Mouse (Mus musculus) midbrain, embryonic 14.5 days (tissue): ENCODE results near the gene Slc9b1. TPM values are rescaled to one million over a fixed set of nuclear protein-coding genes. Genes with fewer than 3 reads are reported as not detected.

Source experiments
- ATAC-seq: fragments of 200-750 bp; cut with Nextera tagmentation; 2 replicates; pipeline ENCODE4 v1.8.0; 2017; ENCODE audit warnings: moderate number of reproducible peaks, moderate library complexity; ENCODE audit not compliant: low FRiP score, low TSS enrichment
- DNase-seq: peaks from one replicate; pipeline ENCODE4 v3.0.0-alpha.2; 2015
- H3K27ac ChIP-seq: fragments of 300-500 bp; sonication (generic); replicated peaks from 2 replicates; pipeline ENCODE4 v1.5.1; 2014; ENCODE audit warnings: mild to moderate bottlenecking, low read depth, low read length, moderate library complexity
- H3K27me3 ChIP-seq: fragments of 300-500 bp; sonication (generic); 2 replicates; pipeline ENCODE4 v1.6.1; 2014; ENCODE audit warnings: low read length, control low read depth, mixed read lengths; ENCODE audit not compliant: control insufficient read depth, insufficient read depth
- H3K36me3 ChIP-seq: fragments of 300-500 bp; sonication (generic); 2 replicates; pipeline ENCODE4 v1.6.1; 2014; ENCODE audit warnings: low read length, control low read depth; ENCODE audit not compliant: control insufficient read depth, insufficient read depth
- H3K4me1 ChIP-seq: fragments of 300-500 bp; sonication (generic); 2 replicates; pipeline ENCODE4 v1.6.1; 2014; ENCODE audit warnings: mild to moderate bottlenecking, antibody characterized with exemption, low read length, control low read depth; ENCODE audit not compliant: control insufficient read depth, insufficient read depth
- H3K4me2 ChIP-seq: fragments of 300-500 bp; sonication (generic); 2 replicates; pipeline ENCODE4 v1.6.1; 2014; ENCODE audit warnings: mild to moderate bottlenecking, low read length, moderate library complexity
- H3K4me3 ChIP-seq: fragments of 300-500 bp; sonication (generic); replicated peaks from 2 replicates; pipeline ENCODE4 v1.5.1; 2014; ENCODE audit warnings: low read depth, low read length
- H3K9ac ChIP-seq: fragments of 300-500 bp; sonication (generic); replicated peaks from 2 replicates; pipeline ENCODE4 v1.6.1; 2014; ENCODE audit warnings: mild to moderate bottlenecking, low read length, moderate library complexity
- H3K9me3 ChIP-seq: fragments of 300-500 bp; sonication (generic); 2 replicates; pipeline ENCODE4 v1.6.1; 2016; ENCODE audit warnings: low read length, control low read depth, mixed read lengths; ENCODE audit not compliant: control insufficient read depth
- WGBS: fragments of 180-500 bp; shearing (Covaris S2); extraction: QIAGEN DNeasy Blood & Tissue Kit; methylation state at CpG from one replicate; pipeline ENCODE4 v1.1.7; 2014; 5-methylcytosine and 5-hydroxymethylcytosine counted together
- polyA plus RNA-seq: library from polyadenylated mRNA; unstranded; fragments of >200 nt; fragmentation: Nextera tagmentation; extraction: Ambion mirVana; gene quantifications from 2 replicates; pipeline ENCODE4 v1.2.1, GENCODE M21; 2014

Slc9b1 gene
- polyA plus RNA-seq, 1 experiment from 2014 or later: not detected

GRCm38 (mm10) chr3:135349022-135349421 is 1.2 kb downstream of the Slc9b1 start:
- no peaks in the 10 kb centered on the region for H3K27me3 ChIP-seq
- no peaks in the 10 kb centered on the region for H3K4me1 ChIP-seq
- no peak overlapping the region for H3K4me2 ChIP-seq
- H3K9me3 ChIP-seq: no peaks in the 10 kb centered on the region
- H3K9ac ChIP-seq: no peak overlapping the region
- H3K4me3 ChIP-seq: no peak overlapping the region
- no peaks in the 10 kb centered on the region for H3K36me3 ChIP-seq
- ATAC-seq: no peak
- no peak for DNase-seq
- no peak overlapping the region for H3K27ac ChIP-seq

- H3K4me1 ChIP-seq: no peaks in the 10 kb centered on the region
- no peaks in the 10 kb centered on the region for H3K36me3 ChIP-seq
- H3K4me2 ChIP-seq: no peak overlapping the region
- H3K9ac ChIP-seq: no peak overlapping the region
- no peaks in the 10 kb centered on the region for H3K9me3 ChIP-seq
- H3K4me3 ChIP-seq: no peak overlapping the region
- DNase-seq: no peak
- WGBS: 91% methylated on average over 3 of the region's 3 CpGs
- no peak for ATAC-seq
- no peaks in the 10 kb centered on the region for H3K27me3 ChIP-seq
- H3K27ac ChIP-seq: no peak overlapping the region
Measured at GRCm38 (mm10) chr3:135351857-135352256, 4.0 kb downstream of the Slc9b1 start.

- Histone ChIP-seq H3K9ac (no peak overlapping the region), H3K4me1 (no peaks in the 10 kb centered on the region), H3K4me3 (no peak overlapping the region), H3K36me3 (no peaks in the 10 kb centered on the region), H3K9me3 (no peaks in the 10 kb centered on the region), H3K4me2 (no peak overlapping the region), H3K27ac (no peak overlapping the region), H3K27me3 (no peaks in the 10 kb centered on the region)
- no peak for DNase-seq
- WGBS: 92% methylated on average over 4 of the region's 4 CpGs
- ATAC-seq: no peak
Measured at GRCm38 (mm10) chr3:135357394-135357793, 9.6 kb downstream of the Slc9b1 start.

- H3K9ac ChIP-seq: no peak overlapping the region
- no peaks in the 10 kb centered on the region for H3K36me3 ChIP-seq
- H3K4me3 ChIP-seq: no peak overlapping the region
- WGBS: 86% methylated on average over 3 of the region's 3 CpGs
- DNase-seq (no peak), ATAC-seq (no peak)
- H3K27ac ChIP-seq: no peak overlapping the region
- H3K27me3 ChIP-seq: no peaks in the 10 kb centered on the region
- H3K4me2 ChIP-seq: no peak overlapping the region
- no peaks in the 10 kb centered on the region for H3K4me1 ChIP-seq
- H3K9me3 ChIP-seq: no peaks in the 10 kb centered on the region
Measured at GRCm38 (mm10) chr3:135375836-135376235, 28.0 kb downstream of the Slc9b1 start.

- Histone ChIP-seq H3K36me3 (no peaks in the 10 kb centered on the region), H3K4me1 (no peaks in the 10 kb centered on the region), H3K27me3 (no peaks in the 10 kb centered on the region), H3K27ac (no peak overlapping the region), H3K4me3 (no peak overlapping the region), H3K9ac (no peak overlapping the region), H3K4me2 (no peak overlapping the region), H3K9me3 (no peaks in the 10 kb centered on the region)
- 90% methylated on average over 10 of the region's 10 CpGs for WGBS
- ATAC-seq (no peak), DNase-seq (no peak)
Measured at GRCm38 (mm10) chr3:135377445-135377844, 29.6 kb downstream of the Slc9b1 start.

GRCm38 (mm10) chr3:135379868-135380267 is 32.0 kb downstream of the Slc9b1 start:
- 94% methylated on average over 4 of the region's 4 CpGs for WGBS
- H3K9me3 ChIP-seq: no peaks in the 10 kb centered on the region
- no peaks in the 10 kb centered on the region for H3K27me3 ChIP-seq
- H3K4me2 ChIP-seq: no peak overlapping the region
- DNase-seq: no peak
- H3K4me3 ChIP-seq: no peak overlapping the region
- no peak for ATAC-seq
- H3K27ac ChIP-seq: no peak overlapping the region
- H3K36me3 ChIP-seq: no peaks in the 10 kb centered on the region
- H3K9ac ChIP-seq: no peak overlapping the region
- no peaks in the 10 kb centered on the region for H3K4me1 ChIP-seq

- H3K9me3 ChIP-seq: no peaks in the 10 kb centered on the region
- no peak overlapping the region for H3K27ac ChIP-seq
- H3K4me1 ChIP-seq: no peaks in the 10 kb centered on the region
- no peak for DNase-seq
- no peaks in the 10 kb centered on the region for H3K27me3 ChIP-seq
- no peak overlapping the region for H3K4me3 ChIP-seq
- WGBS: 87% methylated on average over 6 of the region's 6 CpGs
- ATAC-seq: no peak
- H3K9ac ChIP-seq: no peak overlapping the region
- no peak overlapping the region for H3K4me2 ChIP-seq
- H3K36me3 ChIP-seq: no peaks in the 10 kb centered on the region
Measured at GRCm38 (mm10) chr3:135393186-135393585, 45.4 kb downstream of the Slc9b1 start.

GRCm38 (mm10) chr3:135395085-135395484 is 47.3 kb downstream of the Slc9b1 start:
- Histone ChIP-seq H3K27me3 (no peaks in the 10 kb centered on the region), H3K9me3 (no peaks in the 10 kb centered on the region), H3K27ac (no peak overlapping the region), H3K4me2 (no peak overlapping the region), H3K4me3 (no peak overlapping the region), H3K4me1 (peaks cover 4% of the 10 kb centered on the region; the same call in 1 of the 2 replicates), H3K36me3 (no peaks in the 10 kb centered on the region), H3K9ac (no peak overlapping the region)
- 88% methylated on average over 5 of the region's 5 CpGs for WGBS
- ATAC-seq (no peak), DNase-seq (no peak)

GRCm38 (mm10) chr3:135396081-135396480 is 48.3 kb downstream of the Slc9b1 start:
- 71% methylated on average over 6 of the region's 6 CpGs for WGBS

More at GRCm38 (mm10) chr3:135396081-135396480, 48.3 kb downstream of the Slc9b1 start:
- no peak overlapping the region for H3K4me3 ChIP-seq
- ATAC-seq (no peak), DNase-seq (no peak)
- no peak overlapping the region for H3K27ac ChIP-seq
- no peaks in the 10 kb centered on the region for H3K9me3 ChIP-seq
- peaks cover 4% of the 10 kb centered on the region; the same call in 1 of the 2 replicates for H3K4me1 ChIP-seq
- H3K9ac ChIP-seq: no peak overlapping the region
- no peaks in the 10 kb centered on the region for H3K36me3 ChIP-seq
- no peaks in the 10 kb centered on the region for H3K27me3 ChIP-seq
- no peak overlapping the region for H3K4me2 ChIP-seq
